Mouse (Mus musculus): Measurements from ENCODE around the gene B4galnt4. TPM values are rescaled to one million over a fixed set of nuclear protein-coding genes. Genes with fewer than 3 reads are reported as not detected.
A peak's percentile ranks its signal among the peaks of the same experiment; 100 is the strongest.

B4galnt4 gene
- polyA plus RNA-seq, 1 experiment from 2014 or later = 19.5 TPM

- H3K27ac ChIP-seq (ENCODE audit: low read depth, low read length) = no peak overlapping the region
- H3K4me3 ChIP-seq (ENCODE audit: low read depth, low read length) = no peak overlapping the region
- H3K4me1 ChIP-seq (ENCODE audit: control insufficient read depth, insufficient read depth, low read length) = peaks cover 5% of the 10 kb centered on the region
- no peak for ATAC-seq (ENCODE audit: low FRiP score)
- 54% methylated on average over 6 of the region's 6 CpGs for WGBS
- no peak overlapping the region for H3K4me2 ChIP-seq
- peaks cover 24% of the 10 kb centered on the region for H3K27me3 ChIP-seq (ENCODE audit: control insufficient read depth, insufficient read depth, low read length)
- no peaks in the 10 kb centered on the region for H3K9me3 ChIP-seq (ENCODE audit: control insufficient read depth, low read length)
- no peak overlapping the region for H3K9ac ChIP-seq (ENCODE audit: low read length)
- DNase-seq (ENCODE audit: low spot score, missing footprints) = no peak
- H3K36me3 ChIP-seq (ENCODE audit: control insufficient read depth, insufficient read depth, low read length) = no peaks in the 10 kb centered on the region
Measured at GRCm38 (mm10) chr7:141096649-141097056, 35.7 kb downstream of the B4galnt4 start.

- no peaks in the 10 kb centered on the region for H3K9me3 ChIP-seq (ENCODE audit: control insufficient read depth, low read length)
- ATAC-seq (ENCODE audit: low FRiP score) (no peak), DNase-seq (ENCODE audit: low spot score, missing footprints) (no peak)
- H3K4me1 ChIP-seq (ENCODE audit: control insufficient read depth, insufficient read depth, low read length) = peaks cover 5% of the 10 kb centered on the region
- H3K4me2 ChIP-seq = no peak overlapping the region
- H3K36me3 ChIP-seq (ENCODE audit: control insufficient read depth, insufficient read depth, low read length) = no peaks in the 10 kb centered on the region
- H3K27me3 ChIP-seq (ENCODE audit: control insufficient read depth, insufficient read depth, low read length) = peaks cover 23% of the 10 kb centered on the region
- H3K4me3 ChIP-seq (ENCODE audit: low read depth, low read length) = no peak overlapping the region
- 80% methylated on average over 5 of the region's 5 CpGs for WGBS
- no peak overlapping the region for H3K27ac ChIP-seq (ENCODE audit: low read depth, low read length)
- no peak overlapping the region for H3K9ac ChIP-seq (ENCODE audit: low read length)
Measured at GRCm38 (mm10) chr7:141097177-141097576, 36.3 kb downstream of the B4galnt4 start.

- Histone ChIP-seq H3K4me3 (ENCODE audit: low read depth, low read length) (peak within 1 kb of the TSS; percentile 28), H3K9me3 (ENCODE audit: control insufficient read depth, low read length) (no peaks in the 10 kb centered on the region), H3K27ac (ENCODE audit: low read depth, low read length) (no peak within 1 kb of the TSS), H3K4me1 (ENCODE audit: control insufficient read depth, insufficient read depth, low read length) (peaks cover 5% of the 10 kb centered on the region; the same call in 1 of the 2 replicates), H3K27me3 (ENCODE audit: control insufficient read depth, insufficient read depth, low read length) (peaks cover 23% of the 10 kb centered on the region), H3K4me2 (peak within 1 kb of the TSS; percentile 44), H3K36me3 (ENCODE audit: control insufficient read depth, insufficient read depth, low read length) (no peaks in the 10 kb centered on the region), H3K9ac (ENCODE audit: low read length) (peak within 1 kb of the TSS; percentile 21; the same call in 1 of the 2 replicates)
- DNase-seq (ENCODE audit: low spot score, missing footprints) = peak; percentile 93
- 2% methylated on average over 56 of the region's 56 CpGs for WGBS
- 0 out of 2 replicates have a peak, but pooled peaks have one; percentile 30 for ATAC-seq (ENCODE audit: low FRiP score)
Measured at GRCm38 (mm10) chr7:141099911-141100691, 39.2 kb downstream of the B4galnt4 start, which contains the start of gene Sigirr. Gene Sigirr, minus strand, starts transcription at chr7:141100572.

- H3K27me3 ChIP-seq (ENCODE audit: control insufficient read depth, insufficient read depth, low read length) = peaks cover 23% of the 10 kb centered on the region
Measured at GRCm38 (mm10) chr7:141103161-141103560, 42.3 kb downstream of the B4galnt4 start.

GRCm38 (mm10) chr7:141115874-141116273 lies 55.0 kb downstream of the B4galnt4 start:
- 90% methylated on average over 9 of the region's 9 CpGs for WGBS
- no peak overlapping the region for H3K9ac ChIP-seq (ENCODE audit: low read length)
- H3K27ac ChIP-seq (ENCODE audit: low read depth, low read length) = no peak overlapping the region
- H3K4me1 ChIP-seq (ENCODE audit: control insufficient read depth, insufficient read depth, low read length) = no peaks in the 10 kb centered on the region
- H3K9me3 ChIP-seq (ENCODE audit: control insufficient read depth, low read length) = no peaks in the 10 kb centered on the region
- H3K4me2 ChIP-seq = no peak overlapping the region
- H3K36me3 ChIP-seq (ENCODE audit: control insufficient read depth, insufficient read depth, low read length) = no peaks in the 10 kb centered on the region
- ATAC-seq (ENCODE audit: low FRiP score) (no peak), DNase-seq (ENCODE audit: low spot score, missing footprints) (no peak)
- H3K27me3 ChIP-seq (ENCODE audit: control insufficient read depth, insufficient read depth, low read length) = no peaks in the 10 kb centered on the region
- no peak overlapping the region for H3K4me3 ChIP-seq (ENCODE audit: low read depth, low read length)

More at GRCm38 (mm10) chr7:141103161-141103560, 42.3 kb downstream of the B4galnt4 start:
- ATAC-seq (ENCODE audit: low FRiP score) (no peak), DNase-seq (ENCODE audit: low spot score, missing footprints) (no peak)
- Histone ChIP-seq H3K4me3 (ENCODE audit: low read depth, low read length) (no peak overlapping the region), H3K27ac (ENCODE audit: low read depth, low read length) (no peak overlapping the region), H3K36me3 (ENCODE audit: control insufficient read depth, insufficient read depth, low read length) (no peaks in the 10 kb centered on the region), H3K9ac (ENCODE audit: low read length) (no peak overlapping the region), H3K4me1 (ENCODE audit: control insufficient read depth, insufficient read depth, low read length) (peaks cover 5% of the 10 kb centered on the region; the same call in 1 of the 2 replicates), H3K9me3 (ENCODE audit: control insufficient read depth, low read length) (no peaks in the 10 kb centered on the region), H3K4me2 (no peak overlapping the region)
- 77% methylated on average over 3 of the region's 3 CpGs for WGBS

GRCm38 (mm10) chr7:141117636-141118035 lies 56.7 kb downstream of the B4galnt4 start, which contains the start of gene Ano9:
Gene Ano9, minus strand, starts transcription at chr7:141117806.
- H3K4me2 ChIP-seq = no peak within 1 kb of the TSS
- DNase-seq (ENCODE audit: low spot score, missing footprints) (no peak), ATAC-seq (ENCODE audit: low FRiP score) (no peak)
- H3K36me3 ChIP-seq (ENCODE audit: control insufficient read depth, insufficient read depth, low read length) = no peaks in the 10 kb centered on the region
- H3K4me3 ChIP-seq (ENCODE audit: low read depth, low read length) = no peak within 1 kb of the TSS
- no peaks in the 10 kb centered on the region for H3K27me3 ChIP-seq (ENCODE audit: control insufficient read depth, insufficient read depth, low read length)
- 14% methylated on average over 8 of the region's 9 CpGs for WGBS
- H3K9ac ChIP-seq (ENCODE audit: low read length) = no peak within 1 kb of the TSS
- no peak within 1 kb of the TSS for H3K27ac ChIP-seq (ENCODE audit: low read depth, low read length)
- no peaks in the 10 kb centered on the region for H3K4me1 ChIP-seq (ENCODE audit: control insufficient read depth, insufficient read depth, low read length)
- no peaks in the 10 kb centered on the region for H3K9me3 ChIP-seq (ENCODE audit: control insufficient read depth, low read length)

- H3K27me3 ChIP-seq (ENCODE audit: control insufficient read depth, insufficient read depth, low read length) = no peaks in the 10 kb centered on the region
- ATAC-seq (ENCODE audit: low FRiP score) = no peak
- H3K4me3 ChIP-seq (ENCODE audit: low read depth, low read length) = no peak overlapping the region
- no peak overlapping the region for H3K9ac ChIP-seq (ENCODE audit: low read length)
- no peak overlapping the region for H3K27ac ChIP-seq (ENCODE audit: low read depth, low read length)
- no peaks in the 10 kb centered on the region for H3K4me1 ChIP-seq (ENCODE audit: control insufficient read depth, insufficient read depth, low read length)
- no peak for DNase-seq (ENCODE audit: low spot score, missing footprints)
- no peaks in the 10 kb centered on the region for H3K36me3 ChIP-seq (ENCODE audit: control insufficient read depth, insufficient read depth, low read length)
- H3K9me3 ChIP-seq (ENCODE audit: control insufficient read depth, low read length) = no peaks in the 10 kb centered on the region
- no peak overlapping the region for H3K4me2 ChIP-seq
- 79% methylated on average over 3 of the region's 3 CpGs for WGBS
Measured at GRCm38 (mm10) chr7:141119487-141119886, 58.6 kb downstream of the B4galnt4 start.

GRCm38 (mm10) chr7:141120605-141121004 lies 59.7 kb downstream of the B4galnt4 start:
- no peak for DNase-seq (ENCODE audit: low spot score, missing footprints)
- H3K9ac ChIP-seq (ENCODE audit: low read length) = no peak overlapping the region
- 88% methylated on average over 3 of the region's 3 CpGs for WGBS
- no peaks in the 10 kb centered on the region for H3K36me3 ChIP-seq (ENCODE audit: control insufficient read depth, insufficient read depth, low read length)
- no peaks in the 10 kb centered on the region for H3K4me1 ChIP-seq (ENCODE audit: control insufficient read depth, insufficient read depth, low read length)
- H3K4me3 ChIP-seq (ENCODE audit: low read depth, low read length) = no peak overlapping the region
- no peak overlapping the region for H3K27ac ChIP-seq (ENCODE audit: low read depth, low read length)
- no peak for ATAC-seq (ENCODE audit: low FRiP score)
- H3K9me3 ChIP-seq (ENCODE audit: control insufficient read depth, low read length) = no peaks in the 10 kb centered on the region
- H3K4me2 ChIP-seq = no peak overlapping the region
- H3K27me3 ChIP-seq (ENCODE audit: control insufficient read depth, insufficient read depth, low read length) = no peaks in the 10 kb centered on the region

- Histone ChIP-seq H3K9ac (ENCODE audit: low read length) (no peak overlapping the region), H3K36me3 (ENCODE audit: control insufficient read depth, insufficient read depth, low read length) (no peaks in the 10 kb centered on the region), H3K9me3 (ENCODE audit: control insufficient read depth, low read length) (no peaks in the 10 kb centered on the region), H3K4me2 (no peak overlapping the region), H3K4me1 (ENCODE audit: control insufficient read depth, insufficient read depth, low read length) (no peaks in the 10 kb centered on the region), H3K27ac (ENCODE audit: low read depth, low read length) (no peak overlapping the region), H3K27me3 (ENCODE audit: control insufficient read depth, insufficient read depth, low read length) (no peaks in the 10 kb centered on the region), H3K4me3 (ENCODE audit: low read depth, low read length) (no peak overlapping the region)
- 84% methylated on average over 5 of the region's 5 CpGs for WGBS
- ATAC-seq (ENCODE audit: low FRiP score) = no peak
- DNase-seq (ENCODE audit: low spot score, missing footprints) = no peak
Measured at GRCm38 (mm10) chr7:141121051-141121531, 60.2 kb downstream of the B4galnt4 start.
